Mouse (Mus musculus) thymus, adult 2 months (tissue): ENCODE data around the gene Olfr984.

Experiments used
- CTCF ChIP-seq: fragments of 200-500 bp; IDR thresholded peaks from 2 replicates; pipeline ENCODE4 v1.5.1; 2012; ENCODE audit warnings: mild to moderate bottlenecking, control low read depth, low read length, moderate library complexity, borderline replicate concordance; ENCODE audit not compliant: control insufficient read depth, poor library complexity, insufficient read depth; ENCODE audit errors: extremely low read depth
- POLR2A ChIP-seq: fragments of 200-500 bp; IDR thresholded peaks from 2 replicates; pipeline ENCODE4 v1.6.1; 2012; ENCODE audit warnings: mild to moderate bottlenecking, low read length, control low read depth, moderate library complexity; ENCODE audit not compliant: control insufficient read depth, poor library complexity, insufficient read depth; ENCODE audit errors: extremely low read depth

GRCm38 (mm10) chr9:40155118-40155644 is 41.2 kb upstream of the Olfr984 start:
- TF ChIP-seq CTCF (no peak), POLR2A (no peak)
